Mouse (Mus musculus): ENCODE results near the gene 9030025P20Rik. TPM values are rescaled to one million over a fixed set of nuclear protein-coding genes. Genes with fewer than 3 reads are reported as not detected.
A peak's percentile ranks its signal among the peaks of the same experiment; 100 is the strongest.
"Not testable (repeated sequence)": the region's sequence is repeated elsewhere in the genome, so short reads cannot be mapped to it uniquely, and the experiment has no call there.

Gene 9030025P20Rik
- polyA plus RNA-seq, 1 experiment from 2014 or later = 7.1 TPM

GRCm38 (mm10) chr17:14993139-14993832, 15.0 kb downstream of the 9030025P20Rik start:
- not testable (repeated sequence) for H3K27me3 ChIP-seq (ENCODE audit: control insufficient read depth, insufficient read depth, low read length); H3K4me1 ChIP-seq (ENCODE audit: control insufficient read depth in 2 of 2, insufficient read depth in 2 of 2, low read length in 2 of 2); H3K36me3 ChIP-seq (ENCODE audit: control insufficient read depth, insufficient read depth, low read length); H3K9ac ChIP-seq (ENCODE audit: low read length); H3K27ac ChIP-seq (replicated peaks in 1 of 2; ENCODE audit: control insufficient read depth in 1 of 2, insufficient read depth in 1 of 2, low read depth in 2 of 2, low read length in 2 of 2); H3K4me2 ChIP-seq (ENCODE audit: low read length); H3K9me3 ChIP-seq (ENCODE audit: control insufficient read depth, low read length); H3K4me3 ChIP-seq (ENCODE audit: control insufficient read depth in 1 of 2, insufficient read depth in 1 of 2, low read depth in 1 of 2, low read length in 2 of 2)
- WGBS = no CpG with 5 or more reads among the region's 47 CpGs
- ATAC-seq (ENCODE audit: insufficient number of reproducible peaks, insufficient read depth, low FRiP score, low read depth) = peak; percentile 79

- no CpG with 5 or more reads among the region's 5 CpGs for WGBS
- not testable (repeated sequence) for H3K4me1 ChIP-seq (ENCODE audit: control insufficient read depth in 2 of 2, insufficient read depth in 2 of 2, low read length in 2 of 2); H3K27me3 ChIP-seq (ENCODE audit: control insufficient read depth, insufficient read depth, low read length); H3K9me3 ChIP-seq (ENCODE audit: control insufficient read depth, low read length); H3K9ac ChIP-seq (ENCODE audit: low read length); H3K4me2 ChIP-seq (ENCODE audit: low read length); H3K36me3 ChIP-seq (ENCODE audit: control insufficient read depth, insufficient read depth, low read length); ATAC-seq (ENCODE audit: insufficient number of reproducible peaks, insufficient read depth, low FRiP score, low read depth); H3K4me3 ChIP-seq (ENCODE audit: control insufficient read depth in 1 of 2, insufficient read depth in 1 of 2, low read depth in 1 of 2, low read length in 2 of 2); H3K27ac ChIP-seq (replicated peaks in 1 of 2; ENCODE audit: control insufficient read depth in 1 of 2, insufficient read depth in 1 of 2, low read depth in 2 of 2, low read length in 2 of 2)
Observed at GRCm38 (mm10) chr17:14994140-14994539, 15.9 kb downstream of the 9030025P20Rik start.

GRCm38 (mm10) chr17:15000047-15000446, 21.8 kb downstream of the 9030025P20Rik start:
- H3K27ac ChIP-seq (replicated peaks in 1 of 2; ENCODE audit: control insufficient read depth in 1 of 2, insufficient read depth in 1 of 2, low read depth in 2 of 2, low read length in 2 of 2); H3K36me3 ChIP-seq (ENCODE audit: control insufficient read depth, insufficient read depth, low read length); H3K9me3 ChIP-seq (ENCODE audit: control insufficient read depth, low read length); H3K27me3 ChIP-seq (ENCODE audit: control insufficient read depth, insufficient read depth, low read length); H3K4me3 ChIP-seq (ENCODE audit: control insufficient read depth in 1 of 2, insufficient read depth in 1 of 2, low read depth in 1 of 2, low read length in 2 of 2); H3K4me2 ChIP-seq (ENCODE audit: low read length); ATAC-seq (ENCODE audit: insufficient number of reproducible peaks, insufficient read depth, low FRiP score, low read depth); H3K9ac ChIP-seq (ENCODE audit: low read length); H3K4me1 ChIP-seq (ENCODE audit: control insufficient read depth in 2 of 2, insufficient read depth in 2 of 2, low read length in 2 of 2): not testable (repeated sequence)
- WGBS = no CpG with 5 or more reads among the region's 4 CpGs

- not testable (repeated sequence) for H3K36me3 ChIP-seq (ENCODE audit: control insufficient read depth, insufficient read depth, low read length); ATAC-seq (ENCODE audit: insufficient number of reproducible peaks, insufficient read depth, low FRiP score, low read depth); H3K27ac ChIP-seq (replicated peaks in 1 of 2; ENCODE audit: control insufficient read depth in 1 of 2, insufficient read depth in 1 of 2, low read depth in 2 of 2, low read length in 2 of 2); H3K4me1 ChIP-seq (ENCODE audit: control insufficient read depth in 2 of 2, insufficient read depth in 2 of 2, low read length in 2 of 2); H3K4me2 ChIP-seq (ENCODE audit: low read length); H3K9ac ChIP-seq (ENCODE audit: low read length); H3K9me3 ChIP-seq (ENCODE audit: control insufficient read depth, low read length); H3K27me3 ChIP-seq (ENCODE audit: control insufficient read depth, insufficient read depth, low read length); H3K4me3 ChIP-seq (ENCODE audit: control insufficient read depth in 1 of 2, insufficient read depth in 1 of 2, low read depth in 1 of 2, low read length in 2 of 2)
- no CpG with 5 or more reads among the region's 3 CpGs for WGBS
Observed at GRCm38 (mm10) chr17:15009088-15009487, 30.8 kb downstream of the 9030025P20Rik start.

GRCm38 (mm10) chr17:15009706-15010413, 31.6 kb downstream of the 9030025P20Rik start, which contains the start of gene Gm3435:
Gene Gm3435, plus strand, starts transcription at chr17:15010176.
- H3K4me3 ChIP-seq (ENCODE audit: control insufficient read depth in 1 of 2, insufficient read depth in 1 of 2, low read depth in 1 of 2, low read length in 2 of 2); H3K27ac ChIP-seq (replicated peaks in 1 of 2; ENCODE audit: control insufficient read depth in 1 of 2, insufficient read depth in 1 of 2, low read depth in 2 of 2, low read length in 2 of 2); H3K4me2 ChIP-seq (ENCODE audit: low read length); H3K9ac ChIP-seq (ENCODE audit: low read length); H3K36me3 ChIP-seq (ENCODE audit: control insufficient read depth, insufficient read depth, low read length); H3K27me3 ChIP-seq (ENCODE audit: control insufficient read depth, insufficient read depth, low read length); H3K9me3 ChIP-seq (ENCODE audit: control insufficient read depth, low read length); H3K4me1 ChIP-seq (ENCODE audit: control insufficient read depth in 2 of 2, insufficient read depth in 2 of 2, low read length in 2 of 2): not testable (repeated sequence)
- ATAC-seq (ENCODE audit: insufficient number of reproducible peaks, insufficient read depth, low FRiP score, low read depth) = peak; percentile 97
- WGBS = no CpG with 5 or more reads among the region's 60 CpGs

- H3K27ac ChIP-seq (replicated peaks in 1 of 2; ENCODE audit: control insufficient read depth in 1 of 2, insufficient read depth in 1 of 2, low read depth in 2 of 2, low read length in 2 of 2); ATAC-seq (ENCODE audit: insufficient number of reproducible peaks, insufficient read depth, low FRiP score, low read depth); H3K4me2 ChIP-seq (ENCODE audit: low read length); H3K9ac ChIP-seq (ENCODE audit: low read length); H3K9me3 ChIP-seq (ENCODE audit: control insufficient read depth, low read length); H3K27me3 ChIP-seq (ENCODE audit: control insufficient read depth, insufficient read depth, low read length); H3K4me1 ChIP-seq (ENCODE audit: control insufficient read depth in 2 of 2, insufficient read depth in 2 of 2, low read length in 2 of 2); H3K36me3 ChIP-seq (ENCODE audit: control insufficient read depth, insufficient read depth, low read length); H3K4me3 ChIP-seq (ENCODE audit: control insufficient read depth in 1 of 2, insufficient read depth in 1 of 2, low read depth in 1 of 2, low read length in 2 of 2): not testable (repeated sequence)
- whole genome bisulfite sequencing = 93% methylated on average over 3 of the region's 3 CpGs
Observed at GRCm38 (mm10) chr17:15021503-15022220, 43.4 kb downstream of the 9030025P20Rik start.

- not testable (repeated sequence) for H3K27ac ChIP-seq (replicated peaks in 1 of 2; ENCODE audit: control insufficient read depth in 1 of 2, insufficient read depth in 1 of 2, low read depth in 2 of 2, low read length in 2 of 2); H3K36me3 ChIP-seq (ENCODE audit: control insufficient read depth, insufficient read depth, low read length); H3K4me2 ChIP-seq (ENCODE audit: low read length); H3K27me3 ChIP-seq (ENCODE audit: control insufficient read depth, insufficient read depth, low read length); H3K4me3 ChIP-seq (ENCODE audit: control insufficient read depth in 1 of 2, insufficient read depth in 1 of 2, low read depth in 1 of 2, low read length in 2 of 2); H3K9me3 ChIP-seq (ENCODE audit: control insufficient read depth, low read length); H3K4me1 ChIP-seq (ENCODE audit: control insufficient read depth in 2 of 2, insufficient read depth in 2 of 2, low read length in 2 of 2); H3K9ac ChIP-seq (ENCODE audit: low read length)
- peak; percentile 82 for ATAC-seq (ENCODE audit: insufficient number of reproducible peaks, insufficient read depth, low FRiP score, low read depth)
- no CpG with 5 or more reads among the region's 97 CpGs for WGBS
Observed at GRCm38 (mm10) chr17:15023878-15024492, 45.7 kb downstream of the 9030025P20Rik start.
